Mouse (Mus musculus) hindbrain, postnatal 0 days (tissue): ENCODE measurements around the gene Mcoln1. TPM values are rescaled to one million over a fixed set of nuclear protein-coding genes. Genes with fewer than 3 reads are reported as not detected.

Experiments used
- ATAC-seq: fragments of 200-750 bp; cut with Nextera tagmentation; 2 replicates; pipeline ENCODE4 v1.8.0; 2017; ENCODE audit warnings: mild to moderate bottlenecking, moderate TSS enrichment, moderate library complexity
- DNase-seq: peaks from one replicate; pipeline ENCODE4 v3.0.0-alpha.2; 2015; ENCODE audit warnings: low spot score
- H3K27ac ChIP-seq: fragments of 300-500 bp; sonication (generic); 2 replicates; pipeline ENCODE4 v1.5.1; 2014; ENCODE audit warnings: mild to moderate bottlenecking
- H3K27me3 ChIP-seq: fragments of 300-500 bp; sonication (generic); 2 replicates; pipeline ENCODE4 v1.6.1; 2014; ENCODE audit warnings: low read length, mixed read lengths; ENCODE audit not compliant: insufficient read depth
- H3K36me3 ChIP-seq: fragments of 300-500 bp; sonication (generic); 2 replicates; pipeline ENCODE4 v1.6.1; 2014; ENCODE audit warnings: low read length, mixed read lengths; ENCODE audit not compliant: insufficient read depth
- H3K4me1 ChIP-seq: fragments of 300-500 bp; sonication (generic); 2 replicates; pipeline ENCODE4 v1.6.1; 2014; ENCODE audit warnings: antibody characterized with exemption, low read length, mixed read lengths; ENCODE audit not compliant: insufficient read depth
- H3K4me2 ChIP-seq: fragments of 300-500 bp; sonication (generic); 2 replicates; pipeline ENCODE4 v1.6.1; 2014; ENCODE audit warnings: low read depth, mild to moderate bottlenecking, low read length, moderate library complexity, mixed read lengths
- H3K4me3 ChIP-seq: fragments of 300-500 bp; sonication (generic); 2 replicates; pipeline ENCODE4 v1.5.1; 2014; ENCODE audit warnings: low read length
- H3K9ac ChIP-seq: fragments of 300-500 bp; sonication (generic); replicated peaks from 2 replicates; pipeline ENCODE4 v1.6.1; 2014; ENCODE audit warnings: mild to moderate bottlenecking, low read length, moderate library complexity, mixed read lengths
- H3K9me3 ChIP-seq: fragments of 300-500 bp; sonication (generic); 2 replicates; pipeline ENCODE4 v1.6.1; 2016; ENCODE audit warnings: low read length, mixed read lengths
- CTCF ChIP-seq: IDR thresholded peaks from 2 replicates; pipeline ENCODE4 v1.5.1; 2016; ENCODE audit warnings: antibody characterized with exemption, control low read depth, low read depth
- WGBS: fragments of 180-500 bp; shearing (Covaris S2); extraction: QIAGEN DNeasy Blood & Tissue Kit; methylation state at CpG from one replicate; pipeline ENCODE4 v1.1.7; 2014; 5-methylcytosine and 5-hydroxymethylcytosine counted together
- polyA plus RNA-seq: library from polyadenylated mRNA; unstranded; fragments of >200 nt; fragmentation: Nextera tagmentation; extraction: Ambion mirVana; gene quantifications from 2 replicates; pipeline ENCODE4 v1.2.1, GENCODE M21; 2015
- total RNA-seq: library from RNA; depleted of rRNA; stranded (reverse); fragments of >200 nt; gene quantifications from 2 replicates; pipeline ENCODE4 v1.2.3, GENCODE M21; 2014

The Mcoln1 gene
- total and polyA plus RNA-seq, 2 experiments from 2014 or later: 96.8 to 140 TPM

DNA sequence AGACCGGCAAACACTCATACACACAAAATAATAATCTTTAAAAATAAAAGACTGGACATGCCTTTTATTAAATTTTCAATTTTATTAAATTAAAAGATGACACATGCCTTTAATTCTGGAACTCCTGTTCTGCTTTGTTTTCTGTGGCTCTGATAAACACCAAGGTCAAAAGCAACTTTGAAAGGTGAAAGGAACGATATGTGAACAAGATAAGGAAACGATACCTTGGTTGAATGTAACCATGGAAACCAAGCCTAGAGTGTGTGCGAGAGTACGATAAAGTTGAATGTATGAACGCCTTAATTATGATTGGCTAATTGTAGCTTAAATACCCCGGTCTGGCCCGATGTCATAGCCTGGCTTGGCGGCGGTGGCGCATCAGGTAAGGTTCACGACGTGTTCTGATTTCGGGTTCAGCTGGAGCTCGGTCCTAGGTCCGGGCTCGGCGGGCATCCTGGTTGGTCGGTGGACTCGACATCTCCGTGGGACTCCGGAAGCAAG is 18.0 kb upstream of the Mcoln1 start:
- H3K36me3 ChIP-seq: no peaks in the 10 kb centered on the region
- no peaks in the 10 kb centered on the region; the same call in 1 of the 2 replicates for H3K27me3 ChIP-seq
- no peak for ATAC-seq
- H3K9ac ChIP-seq: no peak overlapping the region
- DNase-seq: no peak
- H3K4me2 ChIP-seq: no peak overlapping the region
- WGBS: 86% methylated on average over 22 of the region's 22 CpGs
- no peaks in the 10 kb centered on the region for H3K4me1 ChIP-seq
- no peak for TF ChIP-seq CTCF
- no peak overlapping the region for H3K27ac ChIP-seq
- no peak overlapping the region for H3K4me3 ChIP-seq
- no peaks in the 10 kb centered on the region for H3K9me3 ChIP-seq

DNA sequence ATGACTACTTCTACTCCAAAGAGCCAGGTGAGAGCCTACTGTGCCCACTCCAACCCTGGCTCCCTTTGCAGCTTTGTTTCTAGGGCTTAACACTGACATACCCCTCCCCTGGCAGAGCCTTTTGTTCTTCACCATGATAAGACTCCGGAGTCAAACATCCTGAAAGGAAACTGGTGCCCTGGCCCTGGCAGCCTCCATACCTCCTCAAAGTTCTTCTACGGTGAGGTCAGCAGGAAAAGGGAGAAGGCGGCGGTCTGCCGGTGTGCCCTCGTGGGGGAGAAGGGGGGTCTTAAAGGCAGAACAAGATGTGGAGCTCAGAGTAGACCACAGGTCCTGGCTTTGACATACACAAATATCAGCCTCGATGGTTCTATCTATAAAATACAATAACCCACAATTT is 16.7 kb upstream of the Mcoln1 start:
- H3K4me3 ChIP-seq: no peak overlapping the region
- TF ChIP-seq CTCF: no peak
- 83% methylated on average over 7 of the region's 7 CpGs for WGBS
- no peak overlapping the region for H3K9ac ChIP-seq
- H3K4me2 ChIP-seq: no peak overlapping the region
- no peaks in the 10 kb centered on the region for H3K4me1 ChIP-seq
- DNase-seq (no peak), ATAC-seq (no peak)
- H3K9me3 ChIP-seq: no peaks in the 10 kb centered on the region
- no peak overlapping the region for H3K27ac ChIP-seq
- no peaks in the 10 kb centered on the region; the same call in 1 of the 2 replicates for H3K27me3 ChIP-seq
- no peaks in the 10 kb centered on the region for H3K36me3 ChIP-seq

- Histone ChIP-seq H3K9me3 (no peaks in the 10 kb centered on the region), H3K4me1 (no peaks in the 10 kb centered on the region), H3K4me2 (no peak overlapping the region), H3K27me3 (no peaks in the 10 kb centered on the region), H3K4me3 (no peak overlapping the region), H3K36me3 (no peaks in the 10 kb centered on the region), H3K27ac (no peak overlapping the region), H3K9ac (no peak overlapping the region)
- ATAC-seq (0 out of 2 replicates have a peak, but pooled peaks have one; percentile 27), DNase-seq (no peak)
- TF ChIP-seq CTCF: no peak
- 25% methylated on average over 5 of the region's 5 CpGs for WGBS
Measured at GRCm38 (mm10) chr8:3485192-3485591, 15.1 kb upstream of the Mcoln1 start.

DNA sequence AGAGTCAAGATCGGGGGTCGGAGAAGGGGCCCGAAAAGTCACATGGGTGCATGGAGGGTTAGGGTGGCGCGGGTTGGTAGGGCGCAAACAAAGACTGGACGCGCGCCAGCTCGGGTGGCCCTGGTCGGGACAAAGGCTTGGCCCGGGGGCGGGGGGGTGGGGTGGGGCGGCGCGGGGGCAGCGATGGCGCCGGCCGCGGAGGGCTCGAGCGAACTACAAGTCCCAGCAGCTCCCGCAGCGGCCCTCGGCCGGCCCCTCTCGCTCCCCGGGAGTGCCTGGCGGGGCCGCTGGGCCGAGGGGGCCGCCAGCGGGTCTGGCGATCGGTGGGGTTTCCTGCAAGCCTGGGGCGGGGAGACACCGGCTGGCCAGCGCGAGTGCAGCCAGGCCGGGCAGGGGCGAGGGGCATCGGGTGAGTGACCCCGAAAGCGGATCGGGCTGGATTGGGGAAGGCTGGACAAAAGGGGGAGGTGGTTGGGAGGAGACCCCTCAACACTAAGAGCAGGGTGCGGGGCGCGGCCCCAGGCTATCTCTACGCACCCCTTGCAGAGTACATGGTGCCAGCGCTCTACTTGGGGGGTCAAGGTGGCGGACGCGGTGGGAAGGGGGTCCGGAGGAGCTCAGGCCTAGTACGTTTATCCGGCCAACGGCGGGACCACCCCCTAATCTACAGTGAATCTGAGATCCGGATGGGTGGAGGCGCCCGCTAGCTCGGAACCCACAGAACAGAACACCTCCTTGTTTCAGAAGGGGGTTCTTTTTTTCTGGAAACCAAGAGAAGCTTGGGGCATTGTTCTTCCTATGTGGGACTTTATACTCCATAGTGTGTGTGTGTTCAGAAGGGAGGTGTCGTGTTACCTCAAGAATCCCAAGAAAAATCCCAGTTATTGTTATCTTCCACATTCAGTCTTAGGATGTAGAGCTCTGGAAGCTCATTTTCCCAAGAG is 7.1 kb upstream of the Mcoln1 start, which contains the start of gene Zfp358:
Zfp358 (plus strand) TSS at position 238 of the 944 bp plus-strand sequence.
- Histone ChIP-seq H3K9ac (peak within 1 kb of the TSS; percentile 92), H3K4me3 (peak within 1 kb of the TSS; percentile 75), H3K9me3 (no peaks in the 10 kb centered on the region), H3K4me1 (no peaks in the 10 kb centered on the region), H3K4me2 (peak within 1 kb of the TSS; percentile 52), H3K27me3 (no peaks in the 10 kb centered on the region), H3K27ac (peak within 1 kb of the TSS; percentile 94), H3K36me3 (peaks cover 17% of the 10 kb centered on the region)
- TF ChIP-seq CTCF: no peak
- ATAC-seq: peak; percentile 92
- DNase-seq: peak; percentile 87
- WGBS: 3% methylated on average over 60 of the region's 64 CpGs

GRCm38 (mm10) chr8:3493845-3494208 is 6.4 kb upstream of the Mcoln1 start:
- 34% methylated on average over 6 of the region's 6 CpGs for WGBS
- Histone ChIP-seq H3K36me3 (peaks cover 17% of the 10 kb centered on the region), H3K27ac (peak overlapping the region; percentile 94), H3K27me3 (no peaks in the 10 kb centered on the region), H3K9me3 (no peaks in the 10 kb centered on the region), H3K4me3 (peak overlapping the region; percentile 75), H3K4me1 (no peaks in the 10 kb centered on the region), H3K4me2 (peak overlapping the region; percentile 52), H3K9ac (peak overlapping the region; percentile 92)
- DNase-seq (peak; percentile 24), ATAC-seq (peak; percentile 22)
- TF ChIP-seq CTCF: no peak

GRCm38 (mm10) chr8:3495578-3496427 is 4.5 kb upstream of the Mcoln1 start:
- 97% methylated on average over 44 of the region's 44 CpGs for WGBS
- Histone ChIP-seq H3K36me3 (peaks cover 17% of the 10 kb centered on the region), H3K9ac (no peak overlapping the region), H3K27ac (no peak overlapping the region), H3K4me3 (no peak overlapping the region), H3K27me3 (no peaks in the 10 kb centered on the region), H3K9me3 (no peaks in the 10 kb centered on the region), H3K4me2 (no peak overlapping the region), H3K4me1 (peaks cover under 1% of the 10 kb centered on the region; the same call in 1 of the 2 replicates)
- DNase-seq: no peak
- no peak for ATAC-seq
- TF ChIP-seq CTCF: no peak
